Mouse (Mus musculus) kidney, embryonic 14.5 days (tissue): ENCODE results near the gene Olfr1265. TPM values are rescaled to one million over a fixed set of nuclear protein-coding genes. Genes with fewer than 3 reads are reported as not detected.

Source experiments
- ATAC-seq: fragments of 200-750 bp; cut with Nextera tagmentation; 2 replicates; pipeline ENCODE4 v1.8.0; 2017; ENCODE audit warnings: moderate number of reproducible peaks, mild to moderate bottlenecking, moderate TSS enrichment, moderate library complexity; ENCODE audit not compliant: low FRiP score, low TSS enrichment
- H3K27ac ChIP-seq: fragments of 300-500 bp; sonication (generic); 2 replicates; pipeline ENCODE4 v1.5.1; 2014; ENCODE audit warnings: low read depth, mild to moderate bottlenecking, low read length, moderate library complexity, mixed read lengths
- H3K27me3 ChIP-seq: fragments of 300-500 bp; sonication (generic); 2 replicates; pipeline ENCODE4 v1.6.1; 2014; ENCODE audit warnings: mild to moderate bottlenecking, low read length; ENCODE audit not compliant: control insufficient read depth, insufficient read depth
- H3K36me3 ChIP-seq: fragments of 300-500 bp; sonication (generic); 2 replicates; pipeline ENCODE4 v1.6.1; 2014; ENCODE audit warnings: low read length, mixed read lengths; ENCODE audit not compliant: control insufficient read depth, insufficient read depth
- H3K4me1 ChIP-seq: fragments of 300-500 bp; sonication (generic); 2 replicates; pipeline ENCODE4 v1.6.1; 2014; ENCODE audit warnings: low read length, mixed read lengths; ENCODE audit not compliant: control insufficient read depth, insufficient read depth
- H3K4me2 ChIP-seq: fragments of 300-500 bp; sonication (generic); replicated peaks from 2 replicates; pipeline ENCODE4 v1.6.1; 2014; ENCODE audit warnings: low read depth, mild to moderate bottlenecking, low read length
- H3K4me3 ChIP-seq: fragments of 300-500 bp; sonication (generic); 2 replicates; pipeline ENCODE4 v1.5.1; 2014; ENCODE audit warnings: mild to moderate bottlenecking, low read length
- H3K9ac ChIP-seq: fragments of 300-500 bp; sonication (generic); 2 replicates; pipeline ENCODE4 v1.6.1; 2014; ENCODE audit warnings: low read depth, mild to moderate bottlenecking, low read length, moderate library complexity
- H3K9me3 ChIP-seq: fragments of 300-500 bp; sonication (generic); 2 replicates; pipeline ENCODE4 v1.6.1; 2016; ENCODE audit warnings: low read length; ENCODE audit not compliant: control insufficient read depth
- WGBS: fragments of 180-500 bp; shearing (Covaris S2); extraction: QIAGEN DNeasy Blood & Tissue Kit; methylation state at CpG from one replicate; pipeline ENCODE4 v1.1.7; 2014; 5-methylcytosine and 5-hydroxymethylcytosine counted together
- polyA plus RNA-seq: library from polyadenylated mRNA; unstranded; fragments of >200 nt; fragmentation: Nextera tagmentation; extraction: Ambion mirVana; gene quantifications from 2 replicates; pipeline ENCODE4 v1.2.1, GENCODE M21; 2014

Gene Olfr1265
- not detected in 2 replicates for polyA plus RNA-seq

- Histone ChIP-seq H3K4me2 (no peak within 1 kb of the TSS), H3K4me1 (no peaks in the 10 kb centered on the region), H3K9ac (no peak within 1 kb of the TSS), H3K4me3 (no peak within 1 kb of the TSS), H3K9me3 (no peaks in the 10 kb centered on the region), H3K27me3 (no peaks in the 10 kb centered on the region), H3K36me3 (no peaks in the 10 kb centered on the region), H3K27ac (no peak within 1 kb of the TSS)
- ATAC-seq: no peak
These were observed at the start of gene Olfr1265 for GRCm38 (mm10) chr2:90035037-90035436. Olfr1265 (plus strand) TSS chr2:90035337.

GRCm38 (mm10) chr2:89990921-89991320 lies 44.2 kb upstream of the Olfr1265 start, which contains the start of gene Olfr1261:
Olfr1261 (plus strand) TSS chr2:89991221.
- H3K36me3 ChIP-seq: no peaks in the 10 kb centered on the region
- H3K27ac ChIP-seq: no peak within 1 kb of the TSS
- H3K9me3 ChIP-seq: no peaks in the 10 kb centered on the region
- no peak within 1 kb of the TSS for H3K9ac ChIP-seq
- ATAC-seq: no peak
- no peaks in the 10 kb centered on the region for H3K4me1 ChIP-seq
- no peak within 1 kb of the TSS for H3K4me3 ChIP-seq
- H3K4me2 ChIP-seq: no peak within 1 kb of the TSS
- no peaks in the 10 kb centered on the region for H3K27me3 ChIP-seq

DNA sequence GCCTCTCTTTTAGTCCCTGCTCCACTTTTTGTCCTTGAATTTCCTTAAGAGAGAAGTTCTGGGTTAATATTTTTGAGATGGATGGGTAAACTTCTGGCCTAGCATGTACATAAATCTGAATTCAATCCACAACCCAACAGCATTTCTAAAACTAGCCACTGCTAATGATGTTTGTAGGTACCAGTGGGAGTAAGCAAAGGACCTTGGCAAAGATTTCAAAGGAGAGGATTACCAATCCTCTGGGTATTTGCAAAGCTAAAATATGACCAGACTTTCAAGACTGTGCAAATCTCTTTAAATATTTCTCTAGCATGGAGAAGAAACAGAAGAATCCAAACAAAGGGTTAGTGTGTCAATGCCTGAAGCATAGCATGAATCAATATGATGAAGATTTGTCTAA lies 35.3 kb upstream of the Olfr1265 start, which contains the start of gene Olfr1262:
Olfr1262 (plus strand) TSS at position 301 of the 400 bp plus-strand sequence.
- Histone ChIP-seq H3K9ac (no peak within 1 kb of the TSS), H3K9me3 (no peaks in the 10 kb centered on the region), H3K4me1 (no peaks in the 10 kb centered on the region), H3K27me3 (no peaks in the 10 kb centered on the region), H3K4me2 (no peak within 1 kb of the TSS), H3K4me3 (no peak within 1 kb of the TSS), H3K36me3 (no peaks in the 10 kb centered on the region), H3K27ac (no peak within 1 kb of the TSS)
- ATAC-seq: no peak

- WGBS: 81% methylated on average over 2 of the region's 2 CpGs
- H3K9ac ChIP-seq: no peak within 1 kb of the TSS
- ATAC-seq: no peak
- H3K4me1 ChIP-seq: no peaks in the 10 kb centered on the region
- no peak within 1 kb of the TSS for H3K4me3 ChIP-seq
- no peaks in the 10 kb centered on the region for H3K27me3 ChIP-seq
- H3K4me2 ChIP-seq: no peak within 1 kb of the TSS
- no peaks in the 10 kb centered on the region for H3K36me3 ChIP-seq
- H3K27ac ChIP-seq: no peak within 1 kb of the TSS
- no peaks in the 10 kb centered on the region for H3K9me3 ChIP-seq
These were observed 23.3 kb upstream of the Olfr1265 start, which contains the start of gene Olfr1263 for GRCm38 (mm10) chr2:90011831-90012230. Olfr1263 (plus strand) TSS chr2:90012131.

DNA sequence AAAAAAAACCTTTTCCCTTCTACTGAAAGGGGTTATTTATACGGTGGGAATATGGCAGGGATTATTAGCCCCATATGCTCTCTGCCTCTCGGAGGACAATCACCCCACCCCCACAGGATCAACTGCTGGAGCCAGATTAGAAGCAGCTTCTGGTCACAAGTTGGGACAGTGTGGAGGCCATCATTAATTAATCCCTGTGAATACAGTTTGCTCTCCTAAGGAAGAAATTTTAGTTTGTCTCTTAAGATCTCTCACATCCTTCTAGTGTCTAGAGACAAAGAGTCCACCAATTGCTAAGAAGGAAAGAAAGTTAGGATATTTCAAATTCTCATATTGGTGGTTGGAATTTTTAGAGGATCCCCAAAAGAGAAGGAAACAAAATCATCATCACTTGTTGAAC lies 9.7 kb upstream of the Olfr1265 start, which contains the start of gene Olfr1264:
Olfr1264 (minus strand) TSS at position 101 of the 400 bp plus-strand sequence.
- H3K9me3 ChIP-seq: no peaks in the 10 kb centered on the region
- H3K36me3 ChIP-seq: no peaks in the 10 kb centered on the region
- no peak within 1 kb of the TSS for H3K9ac ChIP-seq
- 53% methylated on average over 2 of the region's 2 CpGs for WGBS
- H3K27me3 ChIP-seq: no peaks in the 10 kb centered on the region
- no peak for ATAC-seq
- no peak within 1 kb of the TSS for H3K27ac ChIP-seq
- no peaks in the 10 kb centered on the region for H3K4me1 ChIP-seq
- H3K4me2 ChIP-seq: no peak within 1 kb of the TSS
- no peak within 1 kb of the TSS for H3K4me3 ChIP-seq

GRCm38 (mm10) chr2:90063494-90063893 lies 28.4 kb downstream of the Olfr1265 start, which contains the start of gene Olfr140:
Olfr140 (minus strand) TSS chr2:90063594.
- no peak within 1 kb of the TSS for H3K27ac ChIP-seq
- no peak within 1 kb of the TSS for H3K4me3 ChIP-seq
- no peak for ATAC-seq
- H3K27me3 ChIP-seq: no peaks in the 10 kb centered on the region
- H3K4me2 ChIP-seq: no peak within 1 kb of the TSS
- no peaks in the 10 kb centered on the region for H3K36me3 ChIP-seq
- 0 out of 2 replicates have a peak, but pooled peaks cover 4% of the 10 kb centered on the region for H3K9me3 ChIP-seq
- no peaks in the 10 kb centered on the region for H3K4me1 ChIP-seq
- H3K9ac ChIP-seq: no peak within 1 kb of the TSS

DNA sequence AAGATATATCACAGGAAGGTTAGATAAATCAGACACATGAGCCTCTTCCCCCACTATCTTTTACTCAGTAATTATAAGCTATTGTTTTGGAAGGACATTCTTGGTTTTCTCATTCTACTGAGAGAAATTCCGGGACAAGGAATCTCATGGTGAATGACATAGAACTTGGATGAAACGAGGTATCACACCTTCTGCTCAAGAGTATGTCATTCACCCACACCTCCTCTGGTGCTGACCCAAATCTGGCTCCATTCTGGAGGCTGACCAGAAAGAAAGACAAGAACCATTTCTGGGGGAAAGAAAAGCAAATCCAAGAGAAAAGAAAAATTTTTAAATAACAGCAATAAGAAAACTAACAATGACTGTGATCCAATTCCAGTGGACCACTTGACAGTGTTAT lies 34.9 kb downstream of the Olfr1265 start:
- 81% methylated on average over 2 of the region's 2 CpGs for WGBS
- no peaks in the 10 kb centered on the region for H3K27me3 ChIP-seq
- no peaks in the 10 kb centered on the region for H3K36me3 ChIP-seq
- H3K9me3 ChIP-seq: 0 out of 2 replicates have a peak, but pooled peaks cover 4% of the 10 kb centered on the region
- no peak overlapping the region for H3K4me2 ChIP-seq
- no peak overlapping the region for H3K4me3 ChIP-seq
- no peaks in the 10 kb centered on the region for H3K4me1 ChIP-seq
- no peak overlapping the region for H3K9ac ChIP-seq
- no peak overlapping the region for H3K27ac ChIP-seq
- no peak for ATAC-seq

Other genes with a start within 250 kb of the Olfr1265 start
- not detected in 2 replicates for gene Olfr1254, start 241.7 kb upstream of the Olfr1265 start, polyA plus RNA-seq
- gene Olfr1255, start 223.3 kb upstream of the Olfr1265 start, polyA plus RNA-seq: not detected in 2 replicates
- gene Olfr1256, start 193.8 kb upstream of the Olfr1265 start, polyA plus RNA-seq: not detected in 2 replicates
- gene Olfr48, start 187.1 kb upstream of the Olfr1265 start, polyA plus RNA-seq: not detected in 2 replicates
- gene Olfr1257, start 156.9 kb upstream of the Olfr1265 start, polyA plus RNA-seq: not detected in 2 replicates
- not detected in 2 replicates for gene Olfr1258, start 108.0 kb upstream of the Olfr1265 start, polyA plus RNA-seq
- gene Olfr1259, start 86.7 kb upstream of the Olfr1265 start, polyA plus RNA-seq: not detected in 2 replicates
- gene Olfr1260, start 61.0 kb upstream of the Olfr1265 start, polyA plus RNA-seq: not detected in 2 replicates
- not detected in 2 replicates for gene Olfr1261, start 44.1 kb upstream of the Olfr1265 start, polyA plus RNA-seq
- not detected in 2 replicates for gene Olfr1262, start 35.2 kb upstream of the Olfr1265 start, polyA plus RNA-seq
- gene Olfr1263, start 23.2 kb upstream of the Olfr1265 start, polyA plus RNA-seq: not detected in 2 replicates
- gene Olfr1264, start 9.8 kb upstream of the Olfr1265 start, polyA plus RNA-seq: not detected in 2 replicates
- gene Olfr140, start 28.3 kb downstream of the Olfr1265 start, polyA plus RNA-seq: not detected in 2 replicates
- not detected in 2 replicates for gene Olfr1269, start 86.1 kb downstream of the Olfr1265 start, polyA plus RNA-seq
- gene Olfr32, start 107.0 kb downstream of the Olfr1265 start, polyA plus RNA-seq: not detected in 2 replicates
- not detected in 2 replicates for gene Olfr1270, start 117.8 kb downstream of the Olfr1265 start, polyA plus RNA-seq
- not detected in 2 replicates for gene Olfr1506, start 189.2 kb downstream of the Olfr1265 start, polyA plus RNA-seq
- not detected in 2 replicates for gene Olfr142, start 222.3 kb downstream of the Olfr1265 start, polyA plus RNA-seq
- gene Olfr1271, start 235.7 kb downstream of the Olfr1265 start, polyA plus RNA-seq: not detected in 2 replicates